Mouse (Mus musculus): Measurements from ENCODE around the gene Serping1.
A peak's percentile ranks its signal among the peaks of the same experiment; 100 is the strongest.

Gene Serping1

GRCm38 (mm10) chr2:84716423-84717355 lies 58.6 kb downstream of the Serping1 start:
- DNase-seq (ENCODE audit: extremely low read depth, low read depth, low spot score) = no peak

DNA sequence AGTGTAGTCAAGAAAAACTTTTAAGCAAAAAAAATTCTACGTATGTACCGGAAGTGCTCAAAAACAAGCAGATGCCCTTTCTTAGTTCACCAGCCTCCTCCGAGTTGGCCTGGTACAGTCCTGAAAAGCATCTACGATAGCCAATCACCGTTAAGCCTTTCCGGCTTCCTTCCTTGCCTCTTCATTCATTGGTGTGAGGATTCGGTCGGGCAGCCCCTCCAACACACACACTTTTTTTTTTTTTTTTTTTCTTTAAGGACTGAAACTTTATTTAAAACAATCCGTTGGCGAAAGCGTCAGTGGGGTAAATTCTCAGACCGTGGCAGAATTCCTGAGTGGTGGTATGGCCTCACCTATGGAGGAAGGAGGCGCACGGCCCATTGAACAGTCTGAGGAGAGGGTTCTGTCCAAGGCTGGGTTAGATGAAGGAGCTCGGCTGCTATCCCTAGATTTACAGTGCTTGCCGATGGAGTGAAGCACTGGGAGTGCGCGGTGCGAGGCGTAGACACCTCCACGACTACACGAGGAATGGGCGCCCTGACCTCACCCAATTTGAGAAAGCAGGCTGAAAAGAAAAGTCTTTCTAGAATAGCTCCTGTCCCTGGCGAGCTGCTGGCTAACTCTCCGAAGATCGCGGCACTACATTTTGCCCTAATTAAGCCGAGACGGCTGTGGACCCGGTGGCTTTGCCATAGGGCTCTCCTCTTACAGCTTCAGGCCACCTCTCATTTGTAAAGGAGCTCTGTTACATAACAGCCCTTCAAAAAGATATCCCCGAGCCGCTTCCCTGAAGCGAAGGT lies 59.5 kb downstream of the Serping1 start:
- peak; percentile 89 for DNase-seq (ENCODE audit: extremely low read depth, low read depth, low spot score)
